Mouse (Mus musculus) ES-E14 (cell line): Measurements from ENCODE around the gene Dlec1. TPM values are rescaled to one million over a fixed set of nuclear protein-coding genes. Genes with fewer than 3 reads are reported as not detected.

Source experiments
- DNase-seq: peaks from one replicate; pipeline ENCODE4 v3.0.0-alpha.2; 2013; ENCODE audit warnings: low read depth, low spot score
- H3K27ac ChIP-seq: 2 replicates; pipeline ENCODE4 v1.5.1; 2012; ENCODE audit warnings: low read depth, mild to moderate bottlenecking, low read length, moderate library complexity, mixed read lengths; ENCODE audit not compliant: poor library complexity, insufficient read depth, severe bottlenecking
- H3K36me3 ChIP-seq: 2 replicates; pipeline ENCODE4 v1.6.1; 2012; ENCODE audit warnings: mild to moderate bottlenecking, low read length, moderate library complexity, mixed read lengths; ENCODE audit not compliant: control insufficient read depth, poor library complexity, insufficient read depth, severe bottlenecking
- H3K4me1 ChIP-seq, 2 experiments: fragments of 150-350 bp in 1 of 2; sonication (generic) in 1 of 2; 2 replicates each; pipeline ENCODE4 v1.6.1; 2012; ENCODE audit warnings: low read length in 2 of 2, mild to moderate bottlenecking in 1 of 2, mixed read lengths in 1 of 2; ENCODE audit not compliant: control insufficient read depth in 2 of 2, insufficient read depth in 2 of 2, poor library complexity in 1 of 2
- H3K4me3 ChIP-seq, 2 experiments: fragments of 150-350 bp in 1 of 2; sonication (generic) in 1 of 2; 2 replicates each; pipeline ENCODE4 v1.5.1; 2012; ENCODE audit warnings: low read length in 2 of 2, low read depth in 1 of 2, mild to moderate bottlenecking in 1 of 2, mixed read lengths in 1 of 2; ENCODE audit not compliant: insufficient read depth in 1 of 2, poor library complexity in 1 of 2, severe bottlenecking in 1 of 2
- H3K9ac ChIP-seq: 2 replicates; pipeline ENCODE4 v1.6.1; 2012; ENCODE audit warnings: low read depth, mild to moderate bottlenecking, low read length, mixed read lengths; ENCODE audit not compliant: poor library complexity, insufficient read depth, severe bottlenecking
- H3K9me3 ChIP-seq: fragments of 150-350 bp; sonication (generic); 2 replicates; pipeline ENCODE4 v1.6.1; 2012; ENCODE audit warnings: low read depth, mild to moderate bottlenecking, low read length; ENCODE audit not compliant: control insufficient read depth, insufficient read depth
- CHD2 ChIP-seq: IDR thresholded peaks from 2 replicates; pipeline ENCODE4 v1.6.1; 2014; ENCODE audit warnings: mild to moderate bottlenecking, low read depth, low read length, inconsistent platforms
- HCFC1 ChIP-seq: IDR thresholded peaks from 2 replicates; pipeline ENCODE4 v1.6.1; 2012; ENCODE audit warnings: low read length, inconsistent platforms, borderline replicate concordance; ENCODE audit not compliant: insufficient read depth
- MAFK ChIP-seq: IDR thresholded peaks from 2 replicates; pipeline ENCODE4 v1.6.1; 2014; ENCODE audit warnings: mild to moderate bottlenecking, low read depth, low read length, inconsistent platforms; ENCODE audit not compliant: insufficient read depth
- ZC3H11A ChIP-seq: IDR thresholded peaks from 2 replicates; pipeline ENCODE4 v1.6.1; 2012; ENCODE audit warnings: low read depth, mild to moderate bottlenecking, inconsistent platforms, low read length, borderline replicate concordance
- ZNF384 ChIP-seq: IDR thresholded peaks from 2 replicates; pipeline ENCODE4 v1.6.1; 2012; ENCODE audit warnings: low read depth, low read length, inconsistent platforms
- in situ Hi-C, 2 experiments: fragments of 600-800 bp; cut with MboI; formaldehyde crosslinking; loops; one replicate each; pipeline ENCODE4 v1.15.1; 2025; ENCODE audit warnings: low sequenced_read_pairs in 2 of 2, inconsistent platforms in 1 of 2; ENCODE audit not compliant: unreplicated experiment in 2 of 2
- total RNA-seq: library from RNA; depleted of rRNA; stranded (reverse); fragments of 300-350 nt; gene quantifications from 2 replicates; pipeline ENCODE4 v1.2.3, GENCODE M21; 2012

Gene Dlec1
- total RNA-seq, 1 experiment, result 1.2 TPM

DNA sequence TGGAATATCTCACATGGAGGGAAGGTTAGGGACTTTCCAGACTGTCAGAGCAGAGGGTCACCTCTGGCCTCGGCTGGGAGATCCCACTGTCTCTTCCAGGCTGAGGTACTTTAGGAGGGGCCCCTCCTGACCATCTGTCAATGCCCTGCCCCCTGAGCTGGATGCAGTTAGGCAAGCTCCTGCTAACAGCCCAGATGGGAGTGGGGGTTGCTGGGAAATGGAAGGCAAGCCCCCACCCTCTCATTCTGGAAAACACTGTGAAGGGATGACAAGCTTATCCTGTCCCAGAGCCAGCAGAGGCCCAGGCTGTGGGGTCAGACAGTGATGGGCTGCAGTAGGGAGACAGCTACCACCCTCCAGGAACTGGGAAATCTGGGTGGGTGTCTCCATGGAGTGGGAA is 15.8 kb upstream of the Dlec1 start:
- no peak overlapping the region for H3K4me3 ChIP-seq
- H3K36me3 ChIP-seq, result no peaks in the 10 kb centered on the region
- no peak for DNase-seq
- in situ Hi-C loops, result no loop called here
- H3K4me1 ChIP-seq, result peaks cover 8 to 47% of the 10 kb centered on the region in 2 experiments; a peak in 3 of 4 replicates
- no peak overlapping the region for H3K27ac ChIP-seq
- H3K9ac ChIP-seq, result no peak overlapping the region
- TF ChIP-seq MAFK (no peak), ZNF384 (no peak), CHD2 (no peak), ZC3H11A (no peak), HCFC1 (no peak)
- no peaks in the 10 kb centered on the region for H3K9me3 ChIP-seq

DNA sequence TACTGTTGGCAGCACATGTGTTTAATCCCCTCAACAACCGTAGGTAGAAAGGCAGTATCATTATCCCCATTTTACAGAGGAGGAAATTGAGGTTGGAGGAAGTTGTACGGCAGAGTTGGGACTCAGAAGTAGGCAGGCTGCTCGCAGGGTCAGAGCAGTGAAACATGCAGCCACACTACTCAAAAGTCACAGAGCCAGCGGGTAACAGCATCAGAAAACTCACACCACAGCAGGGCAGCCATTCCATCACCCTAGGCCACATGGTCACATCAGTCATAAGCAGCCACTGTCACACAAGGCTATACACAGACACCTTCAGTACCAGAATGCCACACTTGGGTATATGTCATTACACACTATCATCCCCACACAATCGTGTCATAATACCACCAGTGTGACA is 15.0 kb upstream of the Dlec1 start:
- no peak for DNase-seq
- Histone ChIP-seq H3K9ac (no peak overlapping the region), H3K4me1 (peaks cover 3 to 42% of the 10 kb centered on the region in 2 experiments; a peak in 3 of 4 replicates), H3K27ac (no peak overlapping the region), H3K9me3 (no peaks in the 10 kb centered on the region), H3K4me3 (peak overlapping the region; percentile 66 to 82), H3K36me3 (no peaks in the 10 kb centered on the region)
- TF ChIP-seq ZC3H11A (no peak), CHD2 (no peak), ZNF384 (no peak), HCFC1 (no peak), MAFK (no peak)
- in situ Hi-C loops, result no loop called here

DNA sequence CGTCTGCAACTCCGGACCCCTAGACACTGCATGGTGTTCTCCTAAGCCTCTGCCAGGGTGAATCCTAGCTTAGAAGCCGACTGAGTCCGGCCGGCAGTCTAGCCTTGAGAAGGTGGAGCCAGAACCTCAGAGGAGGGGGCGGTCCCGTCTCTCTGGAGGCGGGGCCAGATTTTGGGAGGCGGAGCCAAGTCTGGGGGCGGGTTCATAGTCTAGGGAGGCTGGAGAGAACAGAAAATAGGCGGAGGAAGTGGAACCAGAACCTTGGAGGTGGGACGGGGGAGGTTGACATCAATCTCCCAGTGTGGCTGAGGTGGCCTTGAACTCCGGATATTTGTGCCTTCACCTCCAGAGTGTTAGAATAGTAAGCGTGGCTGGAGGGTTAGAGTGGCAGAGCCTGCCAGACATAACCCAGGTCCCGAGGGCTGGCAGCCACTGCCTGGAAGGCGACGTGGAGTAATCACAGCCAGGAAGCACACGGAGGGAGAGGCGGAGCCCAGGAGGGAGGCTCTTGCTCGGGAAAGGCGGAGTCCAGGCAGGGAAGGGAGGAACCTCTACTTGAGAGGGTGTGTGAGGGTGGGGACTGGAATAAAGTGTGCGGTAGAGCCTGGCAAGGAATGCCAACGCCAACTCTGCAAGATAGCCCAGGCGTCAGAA is 14.0 kb upstream of the Dlec1 start:
- Histone ChIP-seq H3K36me3 (no peaks in the 10 kb centered on the region), H3K4me3 (peak overlapping the region; percentile 66 to 82), H3K27ac (no peak overlapping the region), H3K9me3 (no peaks in the 10 kb centered on the region), H3K9ac (peak overlapping the region; percentile 61), H3K4me1 (peaks cover 4 to 34% of the 10 kb centered on the region in 2 experiments; a peak in 3 of 4 replicates)
- TF ChIP-seq HCFC1 (no peak), CHD2 (no peak)
- DNase-seq, result peak; percentile 96
- in situ Hi-C loops, result no loop called here

DNA sequence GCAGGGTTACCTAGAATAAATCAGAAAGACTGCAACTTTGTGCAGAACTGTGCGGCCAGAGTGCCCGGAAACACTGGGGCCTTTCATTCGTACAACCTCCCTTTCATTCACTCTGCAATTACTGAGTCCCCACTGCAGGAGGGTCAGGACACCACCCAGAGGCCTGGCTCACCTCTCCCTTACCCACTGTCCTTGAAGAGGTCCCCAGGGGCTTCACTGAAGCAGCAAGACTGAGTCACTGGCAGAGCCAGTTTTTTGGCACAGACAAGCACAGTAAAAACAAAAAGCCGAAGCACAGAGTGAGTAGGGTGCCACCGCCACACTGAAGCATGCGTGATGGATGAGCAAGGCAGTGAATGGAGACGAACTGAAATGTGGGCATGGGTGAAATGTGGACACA is 12.8 kb upstream of the Dlec1 start:
- Histone ChIP-seq H3K4me3 (no peak overlapping the region), H3K36me3 (no peaks in the 10 kb centered on the region), H3K9me3 (no peaks in the 10 kb centered on the region), H3K4me1 (peaks cover 2 to 32% of the 10 kb centered on the region in 2 experiments; a peak in 3 of 4 replicates), H3K27ac (no peak overlapping the region), H3K9ac (no peak overlapping the region)
- in situ Hi-C loops, result no loop called here
- TF ChIP-seq CHD2 (no peak), MAFK (no peak), ZNF384 (no peak), HCFC1 (no peak), ZC3H11A (no peak)
- DNase-seq, result no peak

DNA sequence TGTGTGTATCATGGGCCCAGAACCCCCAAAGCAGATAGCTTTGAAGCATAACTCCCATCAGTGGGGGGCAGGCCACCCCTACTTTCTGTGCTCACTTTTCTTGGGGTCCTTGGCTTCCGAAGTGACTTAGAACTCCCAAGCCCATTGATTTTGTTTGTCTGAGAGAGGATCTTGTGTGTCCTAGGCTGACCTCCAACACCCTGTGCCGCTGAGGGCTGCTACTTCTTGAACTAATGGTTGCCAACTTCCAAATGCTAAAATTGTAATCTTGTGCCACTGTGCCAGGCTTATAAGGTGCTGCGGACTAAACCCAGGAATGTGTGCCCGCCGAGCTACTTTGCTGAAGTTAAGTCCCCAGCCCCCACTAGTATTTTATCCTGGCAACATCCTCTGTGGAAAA is 11.8 kb upstream of the Dlec1 start:
- no peaks in the 10 kb centered on the region for H3K9me3 ChIP-seq
- H3K36me3 ChIP-seq, result no peaks in the 10 kb centered on the region
- H3K9ac ChIP-seq, result no peak overlapping the region
- no peak for DNase-seq
- H3K4me1 ChIP-seq, result peaks cover 4 to 28% of the 10 kb centered on the region in 2 experiments; a peak in 3 of 4 replicates
- TF ChIP-seq CHD2 (no peak), HCFC1 (no peak), ZC3H11A (no peak), MAFK (no peak), ZNF384 (no peak)
- no peak overlapping the region for H3K4me3 ChIP-seq
- in situ Hi-C loops, result no loop called here
- H3K27ac ChIP-seq, result no peak overlapping the region
